Mouse (Mus musculus): ENCODE results near the gene Bicc1. TPM values are rescaled to one million over a fixed set of nuclear protein-coding genes. Genes with fewer than 3 reads are reported as not detected.

Gene Bicc1
- polyA plus RNA-seq, 1 experiment: 0.01 TPM

DNA sequence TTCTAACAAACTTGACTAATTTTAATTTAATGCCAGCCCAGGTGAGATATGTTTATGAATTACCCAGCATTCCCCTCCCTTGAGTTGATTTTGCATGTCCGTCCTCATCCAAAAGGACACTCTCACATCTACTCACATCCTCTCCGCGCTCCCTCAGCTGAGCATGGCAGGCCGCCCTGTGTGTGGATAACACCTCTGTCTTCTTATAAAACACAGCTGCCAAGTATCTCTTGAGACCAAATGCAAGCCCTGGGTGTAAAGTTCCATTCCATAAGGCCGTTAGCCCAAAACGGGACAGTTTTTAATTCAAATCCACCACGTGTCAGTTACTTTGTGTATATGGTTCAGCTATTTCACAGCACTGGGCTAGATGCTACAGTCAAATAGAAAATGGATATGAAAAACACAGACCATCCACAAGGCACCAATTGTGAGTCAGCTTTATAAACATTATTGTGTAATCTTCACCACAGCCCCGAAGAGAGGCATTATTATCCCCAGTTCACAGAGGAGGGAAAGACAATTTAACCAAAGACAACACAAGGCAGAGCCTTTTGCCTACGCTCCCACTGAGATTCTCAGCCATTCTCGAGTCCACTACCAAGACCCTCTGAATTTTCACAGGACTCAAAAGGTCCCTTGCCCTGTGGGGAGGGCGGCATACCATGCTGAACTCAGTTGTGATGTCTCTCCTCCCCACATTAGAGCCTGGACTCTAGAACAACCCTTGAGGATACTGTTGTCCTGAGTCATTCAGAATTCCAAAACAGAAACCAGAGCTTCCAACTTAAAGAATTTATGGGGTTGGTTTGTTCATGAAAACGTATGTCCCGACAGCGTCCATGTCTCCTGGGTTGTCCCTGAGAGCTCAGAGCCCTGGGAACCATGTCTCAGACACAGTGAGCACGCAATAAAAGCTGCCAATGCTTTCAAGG, 12.6 kb downstream of the Bicc1 start:
- Histone ChIP-seq H3K4me3 (replicated peaks) (no peak overlapping the region), H3K27me3 (replicated peaks) (no peaks in the 10 kb centered on the region), H3K4me1 (no peaks in the 10 kb centered on the region), H3K36me3 (replicated peaks; ENCODE audit: low read length) (no peaks in the 10 kb centered on the region), H3K9me3 (peaks cover 15% of the 10 kb centered on the region)
- no peak for TF ChIP-seq GATA1 (IDR thresholded peaks at IDR 0.05; ENCODE audit: borderline replicate concordance, low read length)
- TF ChIP-seq FLI1 (IDR thresholded peaks at IDR 0.05; ENCODE audit: low read length): no peak

DNA sequence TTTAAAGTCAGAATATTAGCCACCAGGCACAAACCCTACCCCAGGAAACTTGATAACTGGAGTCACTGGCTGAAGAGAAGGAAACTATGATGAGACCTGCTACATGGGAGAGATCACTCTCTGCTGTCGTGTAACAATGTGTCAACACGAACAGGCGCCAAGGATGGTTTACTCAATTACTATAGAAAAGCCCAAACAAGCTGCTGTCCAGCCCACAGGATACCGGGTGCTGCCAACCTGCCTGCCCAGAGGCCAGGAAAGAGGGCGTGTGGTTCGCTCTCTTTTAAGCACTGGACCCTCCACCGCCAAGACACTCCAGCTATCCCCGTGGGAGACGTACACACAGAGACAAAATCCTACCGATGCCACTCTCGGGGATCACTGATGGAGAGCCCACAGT, 13.7 kb downstream of the Bicc1 start:
- Histone ChIP-seq H3K4me1 (no peaks in the 10 kb centered on the region), H3K4me3 (replicated peaks) (no peak overlapping the region), H3K36me3 (replicated peaks; ENCODE audit: low read length) (no peaks in the 10 kb centered on the region), H3K27me3 (replicated peaks) (no peaks in the 10 kb centered on the region), H3K9me3 (peaks cover 15% of the 10 kb centered on the region)
- TF ChIP-seq FLI1 (IDR thresholded peaks at IDR 0.05; ENCODE audit: low read length) (no peak), GATA1 (IDR thresholded peaks at IDR 0.05; ENCODE audit: borderline replicate concordance, low read length) (no peak)

- H3K9me3 ChIP-seq: peaks cover 18% of the 10 kb centered on the region
- H3K4me3 ChIP-seq (replicated peaks): no peak overlapping the region
- H3K27me3 ChIP-seq (replicated peaks): no peaks in the 10 kb centered on the region
- no peak for TF ChIP-seq FLI1 (IDR thresholded peaks at IDR 0.05; ENCODE audit: low read length)
- TF ChIP-seq GATA1 (IDR thresholded peaks at IDR 0.05; ENCODE audit: borderline replicate concordance, low read length): no peak
- no peaks in the 10 kb centered on the region for H3K36me3 ChIP-seq (replicated peaks; ENCODE audit: low read length)
- no peaks in the 10 kb centered on the region for H3K4me1 ChIP-seq
Observed at GRCm38 (mm10) chr10:71144191-71144590, 15.3 kb downstream of the Bicc1 start.

- H3K4me1 ChIP-seq: no peaks in the 10 kb centered on the region
- H3K27me3 ChIP-seq (replicated peaks): no peaks in the 10 kb centered on the region
- TF ChIP-seq FLI1 (IDR thresholded peaks at IDR 0.05; ENCODE audit: low read length) (no peak), GATA1 (IDR thresholded peaks at IDR 0.05; ENCODE audit: borderline replicate concordance, low read length) (no peak)
Observed at GRCm38 (mm10) chr10:71142568-71142967, 16.9 kb downstream of the Bicc1 start.

GRCm38 (mm10) chr10:71140281-71140845, 19.1 kb downstream of the Bicc1 start:
- Histone ChIP-seq H3K9me3 (peaks cover 10% of the 10 kb centered on the region; the same call in 1 of the 2 replicates), H3K4me1 (no peaks in the 10 kb centered on the region), H3K36me3 (replicated peaks; ENCODE audit: low read length) (no peaks in the 10 kb centered on the region), H3K27me3 (replicated peaks) (no peaks in the 10 kb centered on the region), H3K4me3 (replicated peaks) (no peak overlapping the region)
- TF ChIP-seq FLI1 (IDR thresholded peaks at IDR 0.05; ENCODE audit: low read length) (no peak), GATA1 (IDR thresholded peaks at IDR 0.05; ENCODE audit: borderline replicate concordance, low read length) (no peak)

More at GRCm38 (mm10) chr10:71142568-71142967, 16.9 kb downstream of the Bicc1 start:
- Histone ChIP-seq H3K9me3 (peaks cover 18% of the 10 kb centered on the region), H3K36me3 (replicated peaks; ENCODE audit: low read length) (no peaks in the 10 kb centered on the region), H3K4me3 (replicated peaks) (no peak overlapping the region)

GRCm38 (mm10) chr10:71138852-71139197, 20.7 kb downstream of the Bicc1 start:
- Histone ChIP-seq H3K27me3 (replicated peaks) (no peaks in the 10 kb centered on the region), H3K4me3 (replicated peaks) (no peak overlapping the region), H3K9me3 (peaks cover 7% of the 10 kb centered on the region; the same call in 1 of the 2 replicates), H3K4me1 (no peaks in the 10 kb centered on the region), H3K36me3 (replicated peaks; ENCODE audit: low read length) (no peaks in the 10 kb centered on the region)
- TF ChIP-seq GATA1 (IDR thresholded peaks at IDR 0.05; ENCODE audit: borderline replicate concordance, low read length) (no peak), FLI1 (IDR thresholded peaks at IDR 0.05; ENCODE audit: low read length) (no peak)

- Histone ChIP-seq H3K9me3 (peaks cover 7% of the 10 kb centered on the region; the same call in 1 of the 2 replicates), H3K36me3 (replicated peaks; ENCODE audit: low read length) (no peaks in the 10 kb centered on the region), H3K4me1 (no peaks in the 10 kb centered on the region), H3K4me3 (replicated peaks) (no peak overlapping the region), H3K27me3 (replicated peaks) (no peaks in the 10 kb centered on the region)
- TF ChIP-seq GATA1 (IDR thresholded peaks at IDR 0.05; ENCODE audit: borderline replicate concordance, low read length): no peak
Observed at GRCm38 (mm10) chr10:71138132-71138851, 21.2 kb downstream of the Bicc1 start.

GRCm38 (mm10) chr10:71137606-71138005, 21.9 kb downstream of the Bicc1 start:
- H3K4me1 ChIP-seq: no peaks in the 10 kb centered on the region
- H3K27me3 ChIP-seq (replicated peaks): no peaks in the 10 kb centered on the region
- H3K4me3 ChIP-seq (replicated peaks): peak overlapping the region; percentile 23
- TF ChIP-seq FLI1 (IDR thresholded peaks at IDR 0.05; ENCODE audit: low read length) (no peak), GATA1 (IDR thresholded peaks at IDR 0.05; ENCODE audit: borderline replicate concordance, low read length) (no peak)
- no peaks in the 10 kb centered on the region for H3K36me3 ChIP-seq (replicated peaks; ENCODE audit: low read length)
- peaks cover 7% of the 10 kb centered on the region; the same call in 1 of the 2 replicates for H3K9me3 ChIP-seq

DNA sequence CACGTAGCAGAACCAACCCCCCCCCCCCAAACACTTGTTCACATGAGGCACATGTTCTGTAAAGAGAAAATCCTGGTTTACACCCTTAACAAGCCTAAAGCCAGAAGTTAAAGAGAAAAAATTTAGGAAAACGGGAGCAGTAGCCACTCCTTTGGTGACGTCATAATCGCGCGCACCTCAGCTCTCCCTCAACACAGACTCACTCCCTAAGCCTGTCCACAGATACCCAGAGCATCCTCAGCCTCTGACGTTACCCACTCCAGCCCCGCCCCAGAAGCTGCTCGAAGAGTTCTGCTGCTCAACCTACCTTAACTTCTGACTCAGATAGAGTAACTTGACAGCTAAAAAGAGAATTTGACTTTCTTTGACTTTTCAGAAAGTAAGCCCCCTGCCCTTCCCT, 28.2 kb downstream of the Bicc1 start:
- no peaks in the 10 kb centered on the region for H3K27me3 ChIP-seq (replicated peaks)
- no peak for TF ChIP-seq FLI1 (IDR thresholded peaks at IDR 0.05; ENCODE audit: low read length)
- TF ChIP-seq GATA1 (IDR thresholded peaks at IDR 0.05; ENCODE audit: borderline replicate concordance, low read length): no peak
- H3K4me3 ChIP-seq (replicated peaks): no peak overlapping the region
- no peaks in the 10 kb centered on the region for H3K36me3 ChIP-seq (replicated peaks; ENCODE audit: low read length)
- peaks cover 10% of the 10 kb centered on the region for H3K9me3 ChIP-seq
- no peaks in the 10 kb centered on the region for H3K4me1 ChIP-seq
